Mouse (Mus musculus) embryonic fibroblast, embryonic 13.5 days (primary cell): ENCODE measurements around the gene Suclg2.

Experiments
- CTCF ChIP-seq: IDR thresholded peaks from 2 replicates; pipeline ENCODE4 v1.5.1; 2011; ENCODE audit warnings: mild to moderate bottlenecking, control low read depth, low read length, moderate library complexity, borderline replicate concordance; ENCODE audit not compliant: insufficient read depth
- POLR2A ChIP-seq: IDR thresholded peaks from 2 replicates; pipeline ENCODE4 v1.6.1; 2011; ENCODE audit warnings: low read depth, mild to moderate bottlenecking, control low read depth, low read length, moderate library complexity

- TF ChIP-seq CTCF: no peak
- no peak for TF ChIP-seq POLR2A
Measured at GRCm38 (mm10) chr6:95446151-95446550, 272.4 kb downstream of the Suclg2 start.
